Mouse (Mus musculus): Measurements from ENCODE around the gene Gm28363. TPM values are rescaled to one million over a fixed set of nuclear protein-coding genes. Genes with fewer than 3 reads are reported as not detected.
"Not testable (repeated sequence)": the region's sequence is repeated elsewhere in the genome, so short reads cannot be mapped to it uniquely, and the experiment has no call there.

Gene Gm28363
- not detected in 2 replicates for polyA plus RNA-seq (2012; rRNA removed)

DNA sequence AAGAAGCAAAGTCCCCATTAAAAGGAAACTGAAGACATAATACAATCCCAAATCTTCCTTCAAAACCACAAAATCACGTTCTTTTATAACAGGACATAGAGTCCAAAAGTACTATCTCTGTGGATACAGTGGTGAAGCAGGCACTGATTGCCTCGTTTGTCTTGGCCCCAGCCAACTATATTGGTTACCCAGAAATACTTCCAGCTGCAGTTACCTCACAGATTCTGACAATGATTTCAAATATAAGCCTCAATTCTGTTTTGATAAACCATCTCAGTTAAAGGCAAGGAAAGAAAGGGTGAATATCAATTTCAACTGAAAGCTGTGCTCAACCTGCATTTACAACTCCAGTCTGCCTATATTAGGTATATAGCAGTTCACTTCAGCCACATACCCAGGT lies at the start of gene Gm28363:
Gene Gm28363 (plus strand): TSS at position 301 of the 400 bp plus-strand sequence.
- not testable (repeated sequence) for H3K4me1 ChIP-seq (ENCODE audit: control insufficient read depth, insufficient read depth, low read length)

DNA sequence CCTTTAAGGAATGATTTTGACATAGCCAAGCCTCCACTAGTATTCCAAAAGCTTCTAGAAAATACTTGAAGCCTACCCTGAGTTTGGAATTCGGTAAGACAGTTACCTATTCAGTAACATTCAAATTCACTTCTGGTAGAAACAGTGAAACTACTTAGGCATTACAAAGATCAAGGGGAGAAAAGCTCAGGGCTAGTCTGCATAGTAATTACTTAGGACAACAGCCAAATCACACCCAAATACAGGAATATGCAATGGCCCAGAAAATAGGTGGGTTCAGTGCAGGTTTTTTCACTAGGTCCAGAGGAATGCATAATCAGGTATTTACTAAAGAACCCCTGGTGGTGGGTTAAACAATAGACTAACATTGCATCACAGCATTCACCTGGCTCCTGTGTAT lies 46.7 kb upstream of the Gm28363 start:
- DNase-seq; H3K4me1 ChIP-seq (ENCODE audit: control insufficient read depth, insufficient read depth, low read length); H3K4me3 ChIP-seq (replicated peaks; ENCODE audit: extremely low read depth, low read depth, low read length): not testable (repeated sequence)
- WGBS = 44% methylated on average over 1 of the region's 1 CpGs

More for the DNA sequence above, at the start of gene Gm28363:
- DNase-seq; H3K4me3 ChIP-seq (replicated peaks; ENCODE audit: extremely low read depth, low read depth, low read length): not testable (repeated sequence)
- WGBS = 45% methylated on average over 2 of the region's 2 CpGs

Other genes with a start within 250 kb of the Gm28363 start
- gene B020011L13Rik, start 84.0 kb downstream of the Gm28363 start, polyA plus RNA-seq (2012; rRNA removed) = not detected in 2 replicates
- gene Gm28360, start 132.9 kb downstream of the Gm28363 start, polyA plus RNA-seq (2012; rRNA removed) = not detected in 2 replicates
- not detected in 2 replicates for gene Gm28168, start 230.9 kb downstream of the Gm28363 start, polyA plus RNA-seq (2012; rRNA removed)